Mouse (Mus musculus): ENCODE measurements at regions not wholly inside any gene's neighbourhood (a gene's known extent, or its start where the extent isn't known, plus 50 kb on each side); places are given as distances from the start of the nearest gene placed in this dataset.
A peak's percentile ranks its signal among the peaks of the same experiment; 100 is the strongest.

- DNase-seq (ENCODE audit: low spot score in 2 of 2), result no peak
Observed at GRCm38 (mm10) chr13:52047937-52048336, 201.5 kb downstream of the Gadd45g start.

GRCm38 (mm10) chr13:52048777-52049176, 202.3 kb downstream of the Gadd45g start:
- no peak for DNase-seq (ENCODE audit: low spot score in 2 of 2)

- no peak for DNase-seq (ENCODE audit: low spot score in 2 of 2)
Observed at GRCm38 (mm10) chr13:52049249-52049648, 202.8 kb downstream of the Gadd45g start.

DNA sequence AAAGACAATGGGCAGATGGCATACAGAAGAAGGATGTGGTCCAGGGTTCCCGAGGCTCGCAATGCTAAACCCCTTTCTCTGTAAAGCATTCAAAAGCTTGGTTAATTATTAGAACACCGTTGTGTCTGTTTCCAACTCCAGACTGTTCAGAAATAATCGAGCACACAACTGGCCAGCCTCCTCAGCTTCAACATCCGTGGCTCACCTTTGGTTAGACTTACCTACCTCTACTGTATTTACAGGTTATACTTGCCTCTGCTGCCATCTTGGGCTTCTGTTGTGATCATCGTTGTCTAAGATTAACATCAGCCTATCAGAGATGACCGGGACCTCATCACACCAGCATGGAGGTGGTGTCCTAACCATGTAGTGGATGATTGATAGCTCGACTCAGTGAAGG, 209.3 kb downstream of the Gadd45g start:
- DNase-seq (ENCODE audit: low spot score in 2 of 2), result no peak

GRCm38 (mm10) chr13:52057456-52057855, 211.0 kb downstream of the Gadd45g start:
- no peak for DNase-seq (ENCODE audit: low spot score in 2 of 2)

GRCm38 (mm10) chr13:52059756-52060417, 213.4 kb downstream of the Gadd45g start:
- no peak for DNase-seq (ENCODE audit: low spot score in 2 of 2)

- no peak for DNase-seq (ENCODE audit: low spot score in 2 of 2)
Observed at GRCm38 (mm10) chr13:52060418-52060870, 214.0 kb downstream of the Gadd45g start.

GRCm38 (mm10) chr13:52061454-52061853, 215.0 kb downstream of the Gadd45g start:
- DNase-seq (ENCODE audit: low spot score in 2 of 2), result no peak

DNA sequence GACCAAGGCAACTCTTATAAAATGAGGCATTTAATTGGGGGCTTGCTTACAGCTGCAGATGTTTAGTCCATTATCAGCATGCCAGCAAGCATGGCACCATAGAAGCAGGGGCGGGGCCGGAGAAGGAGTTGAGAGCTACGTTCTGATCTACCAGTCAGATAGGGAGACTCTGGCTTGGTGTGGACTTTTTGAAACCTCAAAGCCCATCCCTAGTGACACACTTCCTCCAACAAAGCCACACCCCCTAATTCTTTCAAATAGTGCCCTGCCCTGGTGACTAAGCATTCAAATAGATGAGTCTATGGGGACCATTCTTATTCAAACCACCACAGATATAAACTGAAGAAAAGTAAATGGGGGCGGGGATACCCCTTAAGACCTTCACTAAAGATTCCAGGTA, 215.4 kb downstream of the Gadd45g start:
- no peak for DNase-seq (ENCODE audit: low spot score in 2 of 2)

DNA sequence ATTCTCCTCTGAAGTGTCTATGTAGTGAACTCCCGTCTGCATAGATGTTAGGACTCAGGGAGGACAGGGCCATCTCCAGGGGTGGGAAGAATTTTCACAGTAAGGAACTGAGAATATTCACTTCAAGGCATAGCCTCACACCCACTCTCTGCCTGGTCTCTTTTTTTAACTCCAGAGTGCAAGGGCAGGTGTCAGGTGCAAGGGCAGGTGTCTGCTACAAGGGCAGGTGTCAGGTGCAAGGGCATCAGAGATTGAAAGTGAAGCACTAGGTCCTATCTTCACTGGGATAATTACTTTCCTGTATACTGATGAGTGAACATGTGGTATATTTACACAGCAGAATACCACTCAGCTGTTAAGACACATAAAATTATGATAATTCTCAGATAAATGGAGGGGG, 216.1 kb downstream of the Gadd45g start:
- no peak for DNase-seq (ENCODE audit: low spot score in 2 of 2)

- no peak for DNase-seq (ENCODE audit: low spot score in 2 of 2)
Observed at GRCm38 (mm10) chr13:52065274-52065673, 218.8 kb downstream of the Gadd45g start.

DNA sequence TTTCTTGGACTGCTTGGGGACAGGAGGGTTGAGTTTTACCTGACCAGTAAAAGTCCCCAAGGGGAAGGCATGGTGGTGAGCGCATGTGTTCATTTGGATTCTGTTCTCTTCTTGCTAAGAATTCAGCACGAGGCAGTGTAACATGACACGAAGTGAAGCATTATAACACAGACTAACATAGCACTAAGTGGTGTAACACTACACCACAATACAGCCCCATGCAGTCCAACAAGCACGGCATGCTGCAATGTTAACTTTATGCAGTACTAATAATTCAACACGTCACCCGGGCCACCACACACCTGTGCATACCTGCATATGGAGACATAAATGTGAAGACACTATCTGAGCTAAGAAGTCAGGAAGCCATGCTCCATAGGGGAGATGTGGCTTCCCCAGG, 219.2 kb downstream of the Gadd45g start:
- no peak for DNase-seq (ENCODE audit: low spot score in 2 of 2)

DNA sequence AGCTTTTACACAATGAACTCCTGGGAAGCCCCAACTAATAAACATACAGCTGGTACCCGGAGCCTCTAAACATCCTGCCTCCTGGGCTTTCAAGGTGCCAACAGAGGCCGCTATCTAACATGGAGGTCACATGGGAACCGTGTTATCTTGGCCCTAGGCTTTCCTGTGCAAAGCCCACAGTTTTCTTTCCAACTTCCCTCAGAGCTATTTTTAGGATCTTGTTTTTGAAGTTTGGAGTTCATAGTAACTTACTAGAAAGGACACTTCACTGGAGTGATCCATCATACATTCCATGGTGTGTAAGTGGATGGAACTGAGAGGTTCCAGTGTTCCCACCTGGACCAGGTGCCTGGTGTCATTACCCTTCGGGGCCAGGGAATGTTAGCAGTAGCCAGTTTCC, 220.6 kb downstream of the Gadd45g start:
- DNase-seq (ENCODE audit: low spot score in 2 of 2), result no peak

GRCm38 (mm10) chr13:52068886-52069439, 222.5 kb downstream of the Gadd45g start:
- DNase-seq (ENCODE audit: low spot score in 2 of 2), result no peak

DNA sequence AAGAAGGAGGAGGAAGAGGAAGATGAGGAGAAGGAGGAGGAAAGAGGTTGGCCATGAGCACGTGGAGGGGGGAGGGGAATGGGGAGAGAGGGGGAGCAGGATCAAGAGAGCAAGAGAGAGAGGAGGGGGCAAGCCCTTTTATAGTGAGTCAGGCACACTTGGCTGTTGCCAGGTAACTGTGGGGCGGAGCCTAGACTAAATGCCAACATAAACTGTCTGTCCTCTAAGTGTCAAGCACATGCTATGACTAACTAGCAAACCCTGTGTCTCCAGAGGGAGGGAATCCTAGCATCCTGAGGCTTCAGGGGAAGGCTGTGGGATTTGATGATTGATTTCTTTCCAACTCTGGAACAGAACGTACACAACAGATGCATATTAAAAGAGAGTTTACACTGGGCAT, 223.2 kb downstream of the Gadd45g start:
- no peak for DNase-seq (ENCODE audit: low spot score in 2 of 2)

DNA sequence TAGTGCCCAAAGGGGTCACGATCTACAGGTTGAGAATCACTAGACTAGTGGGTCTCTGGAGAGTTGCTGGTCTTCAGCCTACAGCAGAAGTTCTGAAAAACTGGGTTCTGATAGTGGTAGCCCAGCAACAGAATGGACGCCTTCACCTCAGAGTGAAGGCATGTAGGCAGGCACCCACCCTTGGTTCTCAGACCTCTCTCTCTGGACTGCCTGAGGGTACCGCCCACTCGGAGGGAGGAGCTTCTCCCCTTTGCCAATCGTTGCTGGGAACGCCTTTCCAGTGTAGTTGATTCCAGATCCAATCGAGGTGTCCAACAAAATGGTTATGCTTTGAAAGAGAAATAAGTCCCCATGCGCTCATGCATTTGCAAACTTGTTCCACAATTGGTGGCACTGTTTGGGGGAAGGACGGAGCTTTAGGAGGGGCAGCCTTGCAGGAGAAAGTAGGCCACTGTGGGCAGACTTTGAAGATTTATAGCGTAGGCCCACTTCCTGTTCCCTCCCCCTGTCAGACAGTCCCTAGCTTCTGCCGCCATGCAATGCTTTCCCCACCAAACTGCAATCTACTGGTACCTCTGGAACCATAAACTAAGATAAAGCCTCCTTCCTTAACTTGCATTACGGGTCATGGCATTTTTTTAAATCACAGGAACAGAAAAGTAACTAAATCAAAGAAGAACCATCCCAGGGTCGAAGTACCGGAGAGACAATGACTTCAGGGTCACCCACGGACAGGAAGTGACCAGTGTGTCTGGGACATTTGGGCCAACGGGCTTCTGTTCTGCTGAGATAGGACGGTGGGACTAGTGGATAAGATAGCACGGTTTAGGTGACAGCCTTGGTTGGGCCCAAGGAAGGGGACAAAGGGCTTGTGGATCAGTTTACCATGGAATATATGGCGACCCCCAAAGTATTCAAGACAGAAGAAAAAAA, 224.5 kb downstream of the Gadd45g start:
- no peak for DNase-seq (ENCODE audit: low spot score in 2 of 2)

GRCm38 (mm10) chr13:52077616-52078015, 231.1 kb downstream of the Gadd45g start:
- no peak for DNase-seq (ENCODE audit: low spot score in 2 of 2)

- peak in 1 of 2 experiments; percentile 64 for DNase-seq (ENCODE audit: low spot score in 2 of 2)
Observed at GRCm38 (mm10) chr13:52078561-52078960, 232.1 kb downstream of the Gadd45g start.

DNA sequence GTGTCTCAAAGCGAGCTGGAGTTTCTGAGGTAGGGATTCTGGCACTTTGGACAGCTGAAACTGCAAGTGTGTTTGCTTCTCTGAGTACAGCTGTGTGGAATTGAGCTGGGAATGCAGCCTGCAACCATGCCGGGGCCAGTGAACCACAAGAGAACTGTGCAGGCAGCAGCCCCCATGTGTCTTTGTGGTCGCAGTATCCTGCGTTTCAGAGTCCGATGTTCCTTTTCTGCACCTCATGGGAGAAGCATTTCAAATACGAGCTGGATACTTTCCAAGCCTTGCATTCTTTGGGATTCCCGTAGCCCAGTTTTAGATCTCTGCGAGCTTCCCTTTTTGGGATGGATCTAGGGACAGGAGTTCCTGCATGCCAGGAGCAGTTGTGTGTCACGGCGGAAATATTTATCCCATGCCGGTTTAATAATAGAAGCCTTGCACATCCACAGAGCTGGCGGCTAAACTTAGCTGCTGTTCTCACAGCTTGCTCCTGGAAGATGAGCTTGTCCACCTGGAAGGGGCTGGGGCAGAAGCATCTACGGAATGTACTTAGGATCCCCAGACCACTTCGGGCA, 233.3 kb downstream of the Gadd45g start:
- no peak for DNase-seq (ENCODE audit: low spot score in 2 of 2)

DNA sequence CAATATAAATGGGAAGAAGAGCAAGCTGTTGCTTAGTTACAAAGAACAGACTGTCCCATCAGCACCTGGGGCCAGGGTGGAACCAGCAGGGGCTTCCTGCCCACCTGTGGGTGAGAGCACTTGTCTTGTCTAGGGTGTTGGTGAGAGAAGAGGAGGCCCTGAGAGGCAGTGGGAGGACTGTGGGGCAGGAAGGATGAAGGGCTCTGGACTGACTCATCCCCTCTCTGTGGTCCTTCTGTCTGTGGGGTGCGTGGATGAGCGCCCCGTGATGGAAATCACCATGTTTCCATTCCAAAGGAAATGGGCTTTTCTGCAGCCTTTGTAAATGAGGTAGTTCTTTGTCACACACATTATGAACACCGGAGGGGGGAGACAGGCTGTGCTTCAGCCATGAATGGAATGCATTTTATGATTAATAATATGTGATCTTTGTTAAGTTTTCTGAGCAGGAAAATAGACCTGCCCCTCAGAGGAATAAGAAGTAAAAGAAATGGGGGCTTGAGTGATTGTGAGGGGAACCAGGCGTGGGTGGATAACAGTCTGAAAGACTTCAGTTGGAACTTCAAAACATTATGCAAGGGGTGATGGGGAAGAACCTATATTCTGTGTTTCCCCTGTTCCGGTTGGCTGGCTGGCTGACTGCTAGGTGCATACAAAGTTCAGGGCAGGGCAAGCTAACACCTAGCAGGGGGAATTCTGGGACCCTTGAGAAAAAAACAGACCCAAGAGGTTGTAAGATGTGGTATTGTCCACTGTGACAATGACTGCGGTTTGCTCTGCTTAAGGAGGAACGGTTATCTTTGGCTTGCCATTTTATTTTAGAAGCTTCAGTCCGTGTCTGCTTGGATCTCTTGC, 237.3 kb downstream of the Gadd45g start:
- peak in 1 of 2 experiments; percentile 83 for DNase-seq (ENCODE audit: low spot score in 2 of 2)

DNA sequence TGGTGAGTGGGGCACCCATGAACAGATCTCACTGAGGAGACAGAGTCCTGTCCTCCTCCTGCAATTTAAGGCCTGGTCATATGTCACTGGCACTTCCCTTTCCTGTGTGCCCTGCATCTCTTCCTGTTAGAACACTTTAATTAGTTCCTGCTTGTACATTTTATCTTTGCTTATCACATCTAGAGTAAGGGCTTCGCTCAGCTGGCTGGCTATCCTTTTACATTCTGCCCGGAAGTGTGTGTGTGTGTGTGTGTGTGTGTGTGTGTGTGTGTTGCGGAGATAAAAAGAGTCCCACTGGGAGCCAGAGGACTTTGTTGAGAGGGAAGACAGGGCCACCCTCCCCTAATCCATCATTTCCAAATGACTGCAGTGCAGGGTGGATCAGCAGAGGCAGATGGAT, 238.6 kb downstream of the Gadd45g start:
- DNase-seq (ENCODE audit: low spot score in 2 of 2), result no peak
